Mouse (Mus musculus): ENCODE measurements around the gene Ipmk. TPM values are rescaled to one million over a fixed set of nuclear protein-coding genes. Genes with fewer than 3 reads are reported as not detected.

Gene Ipmk
- total and polyA plus RNA-seq, 3 experiments, result 14.7 to 27.1 (median 23.8) TPM

DNA sequence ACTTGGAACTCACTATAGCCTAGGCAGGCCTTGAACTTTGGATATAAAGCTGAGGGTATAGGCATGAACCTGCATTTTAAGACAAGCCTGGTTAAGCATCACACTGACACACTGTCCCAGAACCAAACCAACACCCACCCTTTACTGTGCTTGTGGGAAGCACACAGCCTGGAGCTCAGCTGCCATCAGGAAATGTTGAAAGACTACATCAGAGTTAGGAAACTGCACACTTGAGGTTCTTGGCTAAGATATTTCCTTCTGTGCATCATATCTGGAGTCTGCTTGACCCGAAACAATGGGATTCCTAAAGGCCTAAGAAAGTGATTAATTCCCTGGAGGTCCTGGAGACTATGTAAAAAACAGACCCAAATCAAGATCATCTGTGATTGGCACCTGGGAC, 1.7 kb downstream of the Ipmk start:
- no peak overlapping the region for H3K27ac ChIP-seq (ENCODE audit: insufficient read depth, low read depth)
- no peaks in the 10 kb centered on the region for H3K27me3 ChIP-seq (replicated peaks)
- peaks cover 6 to 38% of the 10 kb centered on the region in 2 experiments for H3K36me3 ChIP-seq (replicated peaks in 1 of 2; ENCODE audit: control insufficient read depth in 1 of 2, insufficient read depth in 1 of 2, low read length in 1 of 2)
- H3K79me2 ChIP-seq (replicated peaks; ENCODE audit: control insufficient read depth, extremely low read depth, insufficient read depth, poor library complexity, severe bottlenecking), result no peaks in the 10 kb centered on the region; the same call in 1 of the 2 replicates
- DNase-seq (ENCODE audit: extremely low read depth), result no peak
- no peak overlapping the region for H3K4me3 ChIP-seq (replicated peaks in 1 of 3; ENCODE audit: low read depth in 2 of 3, low read length in 2 of 3, poor library complexity in 1 of 3)
- dilution Hi-C loops (cut with MboI; ENCODE audit: extremely low pct_ligation_motif_present, extremely low pct_unique_long_range_greater_than_20kb, low sequenced_read_pairs), result no loop called here
- 0 out of 2 replicates have a peak overlapping the region, but pooled peaks have one; percentile 77 for H3K4me2 ChIP-seq (ENCODE audit: insufficient read depth, low read depth, poor library complexity, severe bottlenecking)
- H3K4me1 ChIP-seq (ENCODE audit: control insufficient read depth in 1 of 2, insufficient read depth in 2 of 2), result peaks cover 2 to 44% of the 10 kb centered on the region in 2 experiments; a peak in 2 of 4 replicates
- in situ Hi-C loops (cut with MboI; ENCODE audit: low pct_ligation_motif_present, low pct_unique_long_range_greater_than_20kb, low sequenced_read_pairs), result loop anchor here (10.0 kb wide), 1 partner anchor 46 kb away; no protein-coding TSS in a partner anchor
- TF ChIP-seq CHD2 (IDR thresholded peaks at IDR 0.05; ENCODE audit: low read length) (no peak), SMC3 (IDR thresholded peaks at IDR 0.05; ENCODE audit: low read depth, low read length) (no peak), PAX5 (IDR thresholded peaks at IDR 0.05; ENCODE audit: low read length) (no peak), POLR2A (IDR thresholded peaks at IDR 0.05; ENCODE audit: low read depth, low read length) (no peak)
- no peaks in the 10 kb centered on the region for H3K9me3 ChIP-seq (replicated peaks; ENCODE audit: low read length)
- no peak overlapping the region for H3K9ac ChIP-seq (ENCODE audit: insufficient read depth, low read depth)

DNA sequence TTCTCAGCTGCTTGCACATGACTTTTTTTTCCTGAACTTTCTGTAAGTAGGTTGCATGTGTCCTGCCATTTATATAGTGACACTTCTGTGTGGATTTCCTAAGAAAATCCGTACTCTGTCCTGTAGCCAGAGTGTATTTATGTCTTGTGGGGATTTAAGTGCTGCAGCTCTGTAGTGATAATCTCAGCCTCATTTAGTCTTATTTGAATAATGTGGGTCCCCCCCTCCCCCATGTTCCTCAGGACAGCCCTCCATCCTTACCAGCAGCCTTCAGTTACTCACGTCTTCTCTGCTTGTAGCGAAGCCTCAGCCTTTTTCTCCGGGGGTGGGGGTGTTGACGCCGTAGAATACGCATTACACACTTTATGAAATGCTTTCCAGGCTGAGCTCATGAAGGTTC, 3.7 kb downstream of the Ipmk start:
- Histone ChIP-seq H3K4me1 (ENCODE audit: control insufficient read depth in 1 of 2, insufficient read depth in 2 of 2) (peaks cover 3 to 40% of the 10 kb centered on the region in 2 experiments; a peak in 2 of 4 replicates), H3K79me2 (replicated peaks; ENCODE audit: control insufficient read depth, extremely low read depth, insufficient read depth, poor library complexity, severe bottlenecking) (peaks cover 6% of the 10 kb centered on the region; the same call in 1 of the 2 replicates), H3K9ac (ENCODE audit: insufficient read depth, low read depth) (no peak overlapping the region), H3K4me3 (replicated peaks in 1 of 3; ENCODE audit: low read depth in 2 of 3, low read length in 2 of 3, poor library complexity in 1 of 3) (no peak overlapping the region), H3K27ac (ENCODE audit: insufficient read depth, low read depth) (no peak overlapping the region), H3K36me3 (replicated peaks in 1 of 2; ENCODE audit: control insufficient read depth in 1 of 2, insufficient read depth in 1 of 2, low read length in 1 of 2) (peaks cover 6 to 56% of the 10 kb centered on the region in 2 experiments), H3K9me3 (replicated peaks; ENCODE audit: low read length) (no peaks in the 10 kb centered on the region), H3K27me3 (replicated peaks) (no peaks in the 10 kb centered on the region), H3K4me2 (ENCODE audit: insufficient read depth, low read depth, poor library complexity, severe bottlenecking) (no peak overlapping the region)
- dilution Hi-C loops (cut with MboI; ENCODE audit: extremely low pct_ligation_motif_present, extremely low pct_unique_long_range_greater_than_20kb, low sequenced_read_pairs) (no loop called here), in situ Hi-C loops (cut with MboI; ENCODE audit: low pct_ligation_motif_present, low pct_unique_long_range_greater_than_20kb, low sequenced_read_pairs) (no loop called here)
- TF ChIP-seq E2F4 (IDR thresholded peaks at IDR 0.05; ENCODE audit: insufficient replicate concordance, low read depth, low read length), result no peak
- TF ChIP-seq GABPA (IDR thresholded peaks at IDR 0.05; ENCODE audit: insufficient replicate concordance, low read depth, low read length), result no peak
- TF ChIP-seq MAFK (IDR thresholded peaks at IDR 0.05; ENCODE audit: insufficient replicate concordance, low read length), result no peak
- no peak for TF ChIP-seq BHLHE40 (IDR thresholded peaks at IDR 0.05; ENCODE audit: low read depth, low read length)
- TF ChIP-seq SMC3 (IDR thresholded peaks at IDR 0.05; ENCODE audit: low read depth, low read length), result no peak
- no peak for TF ChIP-seq KAT2A (IDR thresholded peaks at IDR 0.05; ENCODE audit: insufficient replicate concordance, low read length)
- no peak for TF ChIP-seq MEF2A (IDR thresholded peaks at IDR 0.05; ENCODE audit: borderline replicate concordance, low read depth, low read length)
- TF ChIP-seq IRF4 (IDR thresholded peaks at IDR 0.05; ENCODE audit: low read depth, low read length), result no peak
- no peak for DNase-seq (ENCODE audit: extremely low read depth)

DNA sequence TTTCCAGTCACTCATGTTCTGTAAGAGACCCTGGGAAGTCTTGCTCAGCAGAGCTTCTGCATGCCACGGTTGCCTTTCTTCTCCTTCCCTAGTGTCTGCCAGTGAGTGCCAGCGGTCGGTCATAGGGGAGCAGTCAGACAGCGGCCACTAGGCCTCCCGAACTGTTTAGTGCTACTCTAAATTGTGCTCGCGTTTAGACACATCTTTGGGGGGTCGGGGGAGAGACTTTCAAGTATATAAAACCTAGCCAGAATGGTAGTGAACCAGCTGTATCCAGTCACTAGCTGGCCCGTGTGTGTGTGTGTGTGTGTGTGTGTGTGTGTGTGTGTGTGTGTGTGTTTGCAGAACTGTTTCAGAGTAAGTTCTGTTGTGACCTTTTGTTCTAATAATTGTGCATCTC, 6.3 kb downstream of the Ipmk start:
- H3K4me2 ChIP-seq (ENCODE audit: insufficient read depth, low read depth, poor library complexity, severe bottlenecking), result no peak overlapping the region
- H3K79me2 ChIP-seq (replicated peaks; ENCODE audit: control insufficient read depth, extremely low read depth, insufficient read depth, poor library complexity, severe bottlenecking), result peaks cover 6% of the 10 kb centered on the region; the same call in 1 of the 2 replicates
- in situ Hi-C loops (cut with MboI; ENCODE audit: low pct_ligation_motif_present, low pct_unique_long_range_greater_than_20kb, low sequenced_read_pairs), result no loop called here
- DNase-seq (ENCODE audit: extremely low read depth), result no peak
- peaks cover 4 to 33% of the 10 kb centered on the region in 2 experiments; a peak in 2 of 4 replicates for H3K4me1 ChIP-seq (ENCODE audit: control insufficient read depth in 1 of 2, insufficient read depth in 2 of 2)
- no peak for TF ChIP-seq NELFE (IDR thresholded peaks at IDR 0.05; ENCODE audit: low read depth, low read length)
- no peak for TF ChIP-seq E2F4 (IDR thresholded peaks at IDR 0.05; ENCODE audit: insufficient replicate concordance, low read depth, low read length)
- TF ChIP-seq JUN (IDR thresholded peaks at IDR 0.05; ENCODE audit: insufficient read depth, low read depth, low read length), result no peak
- no peak for TF ChIP-seq GABPA (IDR thresholded peaks at IDR 0.05; ENCODE audit: insufficient replicate concordance, low read depth, low read length)
- TF ChIP-seq TCF12 (IDR thresholded peaks at IDR 0.05; ENCODE audit: low read depth, low read length), result no peak
- no peak for TF ChIP-seq POLR2AphosphoS2 (IDR thresholded peaks at IDR 0.05; ENCODE audit: low read depth, low read length)
- no peak for TF ChIP-seq ETS1 (conservative IDR thresholded peaks at IDR 0.05; ENCODE audit: low read depth, low read length)
- TF ChIP-seq MEF2A (IDR thresholded peaks at IDR 0.05; ENCODE audit: borderline replicate concordance, low read depth, low read length), result no peak
- no peak for TF ChIP-seq ZKSCAN1 (IDR thresholded peaks at IDR 0.05; ENCODE audit: borderline replicate concordance, low read depth, low read length)
- no peak for TF ChIP-seq KAT2A (IDR thresholded peaks at IDR 0.05; ENCODE audit: insufficient replicate concordance, low read length)
- no peak for TF ChIP-seq PAX5 (IDR thresholded peaks at IDR 0.05; ENCODE audit: low read length)
- no peak for TF ChIP-seq ELF1 (IDR thresholded peaks at IDR 0.05; ENCODE audit: low read depth, low read length)
- TF ChIP-seq CTCF (conservative IDR thresholded peaks at IDR 0.05 in 1 of 2, IDR thresholded peaks at IDR 0.05 in 1 of 2; ENCODE audit: low read depth in 2 of 2, low read length in 2 of 2), result no peak
- peaks cover 6 to 64% of the 10 kb centered on the region in 2 experiments for H3K36me3 ChIP-seq (replicated peaks in 1 of 2; ENCODE audit: control insufficient read depth in 1 of 2, insufficient read depth in 1 of 2, low read length in 1 of 2)
- H3K9ac ChIP-seq (ENCODE audit: insufficient read depth, low read depth), result no peak overlapping the region
- no peak overlapping the region for H3K27ac ChIP-seq (ENCODE audit: insufficient read depth, low read depth)
- no peaks in the 10 kb centered on the region for H3K9me3 ChIP-seq (replicated peaks; ENCODE audit: low read length)
- H3K4me3 ChIP-seq (replicated peaks in 1 of 3; ENCODE audit: low read depth in 2 of 3, low read length in 2 of 3, poor library complexity in 1 of 3), result no peak overlapping the region
- no peaks in the 10 kb centered on the region for H3K27me3 ChIP-seq (replicated peaks)
- dilution Hi-C loops (cut with MboI; ENCODE audit: extremely low pct_ligation_motif_present, extremely low pct_unique_long_range_greater_than_20kb, low sequenced_read_pairs), result no loop called here
